Mouse (Mus musculus): Measurements from ENCODE around the gene Pdhb. TPM values are rescaled to one million over a fixed set of nuclear protein-coding genes. Genes with fewer than 3 reads are reported as not detected.

The Pdhb gene
- polyA plus RNA-seq (2015; fragmentation: Nextera tagmentation; extraction: Ambion mirVana): 176 and 189 TPM in 2 replicates

DNA sequence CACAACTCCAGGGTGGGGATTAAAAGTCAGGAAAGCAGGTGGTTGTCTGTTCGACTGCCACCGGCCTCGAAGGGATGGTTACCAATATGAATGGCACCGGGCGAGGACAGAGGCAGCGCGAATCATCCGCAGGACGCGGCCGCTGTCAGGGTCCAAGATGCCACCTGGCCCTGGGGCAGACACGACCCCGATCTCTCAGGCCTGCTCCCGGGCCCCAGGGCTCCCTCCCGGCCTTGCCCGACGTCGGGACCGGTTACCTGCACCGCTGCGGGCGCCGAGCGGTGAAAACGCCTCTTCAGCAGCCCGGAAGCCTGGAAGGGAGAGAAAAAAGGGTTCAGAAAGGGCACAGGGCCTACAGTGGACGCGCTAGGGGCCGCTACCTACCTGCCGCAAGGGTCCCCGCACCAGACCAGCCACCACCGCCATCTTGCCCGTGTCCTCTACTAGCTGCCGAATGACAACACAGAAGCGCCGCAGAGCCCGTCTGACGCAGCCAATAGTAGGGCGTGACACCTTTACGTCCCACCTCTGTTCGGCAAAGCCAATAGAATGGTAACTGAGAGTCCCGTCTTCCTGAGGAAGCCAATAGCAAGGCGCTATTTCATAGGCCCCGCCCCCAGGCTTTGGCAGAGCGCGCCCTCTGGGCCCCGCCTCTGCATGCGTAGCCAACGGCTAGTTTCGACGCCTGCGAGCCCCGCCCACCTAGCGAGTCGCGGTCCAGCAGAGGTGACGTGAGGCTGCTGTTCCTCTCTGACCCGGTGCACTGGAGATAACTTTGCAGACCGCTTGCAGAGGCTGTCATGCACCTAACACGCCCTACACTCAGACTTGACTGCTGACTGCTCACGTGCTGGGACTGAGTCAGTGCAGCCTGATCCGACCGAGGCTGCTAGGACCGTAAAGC lies at the start of gene Pdhb:
Pdhb (minus strand) TSS at position 519 of the 904 bp plus-strand sequence.
- Histone ChIP-seq H3K4me3 (replicated peaks) (peak within 1 kb of the TSS; percentile 98), H3K9me3 (no peaks in the 10 kb centered on the region), H3K27ac (peak within 1 kb of the TSS; percentile 86), H3K4me1 (peaks cover 6% of the 10 kb centered on the region; the same call in 1 of the 2 replicates), H3K4me2 (peak within 1 kb of the TSS; percentile 89), H3K36me3 (peaks cover 20% of the 10 kb centered on the region; the same call in 1 of the 2 replicates), H3K27me3 (replicated peaks) (no peaks in the 10 kb centered on the region), H3K9ac (peak within 1 kb of the TSS; percentile 91)
- ATAC-seq (ENCODE audit: insufficient read depth, low FRiP score, low read depth): peak; percentile 99
- under 1% methylated on average over 64 of the region's 64 CpGs for WGBS

DNA sequence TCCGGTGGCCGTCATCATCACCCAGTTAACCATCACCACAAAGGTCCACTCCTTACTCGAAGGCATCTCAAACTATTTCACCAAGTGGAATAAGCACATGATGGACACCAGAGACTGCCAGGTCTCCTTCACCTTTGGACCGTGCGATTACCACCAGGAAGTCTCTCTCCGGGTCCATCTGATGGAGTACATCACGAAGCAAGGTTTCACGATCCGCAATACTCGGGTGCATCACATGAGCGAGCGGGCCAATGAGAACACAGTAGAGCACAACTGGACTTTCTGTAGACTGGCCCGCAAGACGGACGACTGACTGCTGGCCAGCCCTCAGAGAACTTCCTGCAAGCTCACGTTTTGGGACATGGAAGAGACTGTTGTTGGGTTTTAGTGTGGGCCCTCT lies 49.7 kb upstream of the Pdhb start:
- Histone ChIP-seq H3K36me3 (0 out of 2 replicates have a peak, but pooled peaks cover 7% of the 10 kb centered on the region), H3K4me1 (no peaks in the 10 kb centered on the region), H3K4me2 (no peak overlapping the region), H3K27me3 (replicated peaks) (no peaks in the 10 kb centered on the region), H3K4me3 (replicated peaks) (no peak overlapping the region), H3K27ac (no peak overlapping the region), H3K9me3 (no peaks in the 10 kb centered on the region), H3K9ac (no peak overlapping the region)
- no peak for ATAC-seq (ENCODE audit: insufficient read depth, low FRiP score, low read depth)
- WGBS: 95% methylated on average over 16 of the region's 16 CpGs

DNA sequence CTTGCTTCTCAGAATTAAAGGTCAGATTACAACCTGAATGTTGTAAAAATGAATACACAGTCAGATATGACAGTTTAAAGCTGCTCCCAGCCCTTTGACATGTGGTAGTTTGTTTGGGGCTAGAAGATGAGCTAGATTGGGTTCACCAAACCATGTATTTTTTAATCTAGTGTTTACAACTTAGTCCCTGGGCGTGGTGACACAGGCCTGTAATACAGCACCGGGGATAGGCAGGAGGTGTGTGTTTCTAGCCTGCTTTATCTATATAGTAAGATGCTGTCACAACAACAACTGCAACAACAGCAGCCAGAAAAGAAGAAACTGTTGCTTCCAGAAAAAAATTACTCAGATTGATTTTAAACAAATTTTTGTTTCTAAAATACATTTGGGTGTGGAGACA lies 48.1 kb upstream of the Pdhb start:
- H3K36me3 ChIP-seq: 0 out of 2 replicates have a peak, but pooled peaks cover 7% of the 10 kb centered on the region

GRCm38 (mm10) chr14:8220306-8220705 lies 47.5 kb upstream of the Pdhb start:
- 67% methylated on average over 7 of the region's 7 CpGs for WGBS
- no peaks in the 10 kb centered on the region for H3K4me1 ChIP-seq
- H3K27ac ChIP-seq: no peak overlapping the region
- 0 out of 2 replicates have a peak, but pooled peaks cover 7% of the 10 kb centered on the region for H3K36me3 ChIP-seq
- no peak overlapping the region for H3K4me2 ChIP-seq
- ATAC-seq (ENCODE audit: insufficient read depth, low FRiP score, low read depth): no peak
- no peaks in the 10 kb centered on the region for H3K9me3 ChIP-seq
- no peak overlapping the region for H3K9ac ChIP-seq
- H3K27me3 ChIP-seq (replicated peaks): no peaks in the 10 kb centered on the region
- H3K4me3 ChIP-seq (replicated peaks): no peak overlapping the region

More for the DNA sequence above, 48.1 kb upstream of the Pdhb start:
- WGBS: 79% methylated on average over 2 of the region's 2 CpGs
- H3K4me2 ChIP-seq: no peak overlapping the region
- no peak overlapping the region for H3K4me3 ChIP-seq (replicated peaks)
- no peak for ATAC-seq (ENCODE audit: insufficient read depth, low FRiP score, low read depth)
- H3K9ac ChIP-seq: no peak overlapping the region
- no peaks in the 10 kb centered on the region for H3K9me3 ChIP-seq
- H3K27ac ChIP-seq: no peak overlapping the region
- no peaks in the 10 kb centered on the region for H3K27me3 ChIP-seq (replicated peaks)
- H3K4me1 ChIP-seq: no peaks in the 10 kb centered on the region

- H3K27me3 ChIP-seq (replicated peaks): no peaks in the 10 kb centered on the region
- no peaks in the 10 kb centered on the region; the same call in 1 of the 2 replicates for H3K4me1 ChIP-seq
- 0 out of 2 replicates have a peak, but pooled peaks cover 7% of the 10 kb centered on the region for H3K36me3 ChIP-seq
- 74% methylated on average over 11 of the region's 11 CpGs for WGBS
- no peak overlapping the region for H3K4me2 ChIP-seq
- H3K9ac ChIP-seq: no peak overlapping the region
- H3K9me3 ChIP-seq: no peaks in the 10 kb centered on the region
- no peak for ATAC-seq (ENCODE audit: insufficient read depth, low FRiP score, low read depth)
- H3K4me3 ChIP-seq (replicated peaks): no peak overlapping the region
- no peak overlapping the region for H3K27ac ChIP-seq
These were observed 47.1 kb upstream of the Pdhb start for GRCm38 (mm10) chr14:8219876-8220275.

- 52% methylated on average over 10 of the region's 10 CpGs for WGBS
- no peak overlapping the region for H3K9ac ChIP-seq
- no peak for ATAC-seq (ENCODE audit: insufficient read depth, low FRiP score, low read depth)
- 0 out of 2 replicates have a peak, but pooled peaks cover 4% of the 10 kb centered on the region for H3K36me3 ChIP-seq
- no peak overlapping the region for H3K4me2 ChIP-seq
- no peak overlapping the region for H3K4me3 ChIP-seq (replicated peaks)
- no peak overlapping the region for H3K27ac ChIP-seq
- no peaks in the 10 kb centered on the region; the same call in 1 of the 2 replicates for H3K4me1 ChIP-seq
- no peaks in the 10 kb centered on the region for H3K9me3 ChIP-seq
- H3K27me3 ChIP-seq (replicated peaks): no peaks in the 10 kb centered on the region
These were observed 46.0 kb upstream of the Pdhb start for GRCm38 (mm10) chr14:8218730-8219380.

GRCm38 (mm10) chr14:8218238-8218637 lies 45.4 kb upstream of the Pdhb start:
- no peaks in the 10 kb centered on the region for H3K9me3 ChIP-seq
- H3K27ac ChIP-seq: no peak overlapping the region
- no peak overlapping the region for H3K4me2 ChIP-seq
- H3K4me1 ChIP-seq: no peaks in the 10 kb centered on the region; the same call in 1 of the 2 replicates
- 72% methylated on average over 7 of the region's 7 CpGs for WGBS
- H3K4me3 ChIP-seq (replicated peaks): no peak overlapping the region
- 0 out of 2 replicates have a peak, but pooled peaks cover 4% of the 10 kb centered on the region for H3K36me3 ChIP-seq
- H3K9ac ChIP-seq: no peak overlapping the region
- H3K27me3 ChIP-seq (replicated peaks): no peaks in the 10 kb centered on the region
- ATAC-seq (ENCODE audit: insufficient read depth, low FRiP score, low read depth): no peak

DNA sequence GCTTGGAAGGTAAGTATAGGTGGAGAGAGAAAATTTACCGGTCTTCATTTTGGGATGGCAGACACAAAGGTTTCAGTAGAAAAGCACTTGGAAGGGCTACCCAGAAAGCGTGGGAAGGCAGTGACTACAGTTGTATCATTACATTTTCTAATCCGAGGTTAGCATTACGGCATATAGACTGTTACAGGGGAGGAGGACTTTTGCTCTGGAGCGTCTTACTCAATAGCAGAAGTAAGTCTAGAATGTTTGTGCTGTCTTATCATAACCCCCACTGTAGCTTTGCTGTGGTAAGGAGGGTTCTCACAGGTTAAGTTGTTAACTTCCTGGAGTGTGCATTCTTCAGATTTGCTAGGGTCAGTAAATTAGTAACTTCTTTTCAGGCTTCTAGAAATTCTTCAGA lies 43.3 kb upstream of the Pdhb start:
- H3K9ac ChIP-seq: no peak overlapping the region
- H3K4me2 ChIP-seq: peak overlapping the region; percentile 89
- H3K36me3 ChIP-seq: no peaks in the 10 kb centered on the region
- H3K27me3 ChIP-seq (replicated peaks): no peaks in the 10 kb centered on the region
- no peaks in the 10 kb centered on the region; the same call in 1 of the 2 replicates for H3K4me1 ChIP-seq
- ATAC-seq (ENCODE audit: insufficient read depth, low FRiP score, low read depth): no peak
- 67% methylated on average over 5 of the region's 5 CpGs for WGBS
- H3K9me3 ChIP-seq: no peaks in the 10 kb centered on the region
- H3K4me3 ChIP-seq (replicated peaks): no peak overlapping the region
- H3K27ac ChIP-seq: no peak overlapping the region

- ATAC-seq (ENCODE audit: insufficient read depth, low FRiP score, low read depth): no peak
- 25% methylated on average over 21 of the region's 21 CpGs for WGBS
- Histone ChIP-seq H3K27ac (no peak overlapping the region), H3K36me3 (no peaks in the 10 kb centered on the region), H3K4me2 (peak overlapping the region; percentile 89), H3K4me3 (replicated peaks) (peak overlapping the region; percentile 71), H3K9me3 (no peaks in the 10 kb centered on the region), H3K27me3 (replicated peaks) (no peaks in the 10 kb centered on the region), H3K9ac (no peak overlapping the region), H3K4me1 (no peaks in the 10 kb centered on the region; the same call in 1 of the 2 replicates)
These were observed 42.5 kb upstream of the Pdhb start for GRCm38 (mm10) chr14:8215208-8215778.

GRCm38 (mm10) chr14:8214299-8215207 lies 41.7 kb upstream of the Pdhb start:
- Histone ChIP-seq H3K9ac (peak overlapping the region; percentile 89), H3K27ac (peak overlapping the region; percentile 94), H3K9me3 (no peaks in the 10 kb centered on the region), H3K4me2 (peak overlapping the region; percentile 89), H3K36me3 (no peaks in the 10 kb centered on the region), H3K4me3 (replicated peaks) (peak overlapping the region; percentile 71), H3K4me1 (no peaks in the 10 kb centered on the region; the same call in 1 of the 2 replicates), H3K27me3 (replicated peaks) (no peaks in the 10 kb centered on the region)
- ATAC-seq (ENCODE audit: insufficient read depth, low FRiP score, low read depth): peak; percentile 79
- 2% methylated on average over 62 of the region's 63 CpGs for WGBS

DNA sequence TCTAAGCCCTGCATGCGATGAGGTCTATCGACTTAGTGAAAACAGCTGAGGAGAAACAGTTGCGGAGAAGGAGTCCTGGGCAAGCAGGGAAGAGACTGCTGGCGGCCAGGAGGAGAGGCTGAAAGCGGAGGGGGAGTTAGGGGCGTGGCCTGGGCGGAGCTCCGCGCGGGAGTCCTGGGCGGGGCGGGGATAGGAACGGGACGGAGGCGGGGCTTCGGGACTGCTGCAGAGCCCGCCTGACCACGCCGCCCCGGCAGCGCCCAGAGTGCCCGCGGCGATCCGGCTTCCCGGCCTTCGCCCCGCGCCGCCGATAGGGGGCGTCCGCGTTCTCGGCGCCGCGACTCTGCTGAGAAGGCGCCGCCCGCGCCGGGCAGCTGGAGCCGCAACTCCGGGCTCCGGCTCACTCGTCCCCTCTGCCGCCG lies 41.0 kb upstream of the Pdhb start, which contains the start of gene Kctd6:
Kctd6 (plus strand) TSS at position 338 of the 422 bp plus-strand sequence.
- Histone ChIP-seq H3K36me3 (no peaks in the 10 kb centered on the region), H3K9me3 (no peaks in the 10 kb centered on the region), H3K4me1 (no peaks in the 10 kb centered on the region; the same call in 1 of the 2 replicates), H3K4me3 (replicated peaks) (peak within 1 kb of the TSS; percentile 71), H3K4me2 (peak within 1 kb of the TSS; percentile 89), H3K27me3 (replicated peaks) (no peaks in the 10 kb centered on the region), H3K27ac (peak within 1 kb of the TSS; percentile 94), H3K9ac (peak within 1 kb of the TSS; percentile 89)
- ATAC-seq (ENCODE audit: insufficient read depth, low FRiP score, low read depth): peak; percentile 97
- WGBS: under 1% methylated on average over 38 of the region's 49 CpGs

All from stomach, embryonic 15.5 days (tissue).